Mouse (Mus musculus): ENCODE measurements around the gene Ssu72.
"Not testable (repeated sequence)": the region's sequence is repeated elsewhere in the genome, so short reads cannot be mapped to it uniquely, and the experiment has no call there.

Gene Ssu72

DNA sequence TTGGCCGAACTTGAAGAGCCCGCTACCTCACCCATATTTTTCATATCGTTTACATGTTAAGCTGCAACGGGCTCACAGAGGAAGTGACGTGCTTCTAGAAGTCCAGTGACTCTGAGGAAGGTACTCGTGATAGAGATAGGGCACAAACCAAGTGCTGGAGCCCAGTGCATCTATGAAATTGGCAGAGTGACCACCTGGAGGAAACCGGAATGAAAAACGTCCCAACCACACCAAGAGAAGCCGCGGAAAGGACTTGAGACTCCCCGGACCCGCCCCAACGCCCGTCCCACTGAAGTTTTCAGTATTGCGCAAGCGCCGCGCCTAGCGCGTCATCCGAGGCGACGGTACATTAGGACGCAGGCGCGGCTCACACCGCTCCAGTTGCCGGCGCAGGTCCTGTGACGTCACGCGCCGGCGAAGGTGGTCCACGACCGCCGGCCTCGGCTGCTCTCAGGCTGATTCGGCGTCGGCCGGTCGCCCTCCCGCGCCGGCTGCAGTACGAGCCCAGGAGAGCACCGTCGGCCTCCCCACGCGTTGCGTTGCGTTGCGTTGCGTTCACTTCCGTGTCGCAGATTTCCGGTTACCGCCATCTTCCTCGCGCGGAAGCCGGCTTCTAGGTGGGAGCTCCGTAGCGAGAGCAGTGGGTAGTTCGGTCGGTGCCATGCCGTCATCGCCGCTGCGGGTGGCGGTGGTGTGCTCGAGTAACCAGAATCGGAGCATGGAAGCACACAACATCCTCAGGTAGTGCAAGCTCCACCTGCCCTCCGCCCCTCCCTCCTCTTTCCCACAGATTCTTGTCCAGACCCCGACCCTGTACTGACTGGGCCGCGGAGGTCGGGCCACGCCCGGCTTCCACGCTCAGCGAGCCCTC, at the start of gene Ssu72:
TSS of gene Ssu72 (plus strand) at position 80 of the 871 bp plus-strand sequence.
- DNase-seq (ENCODE audit: low read depth, low spot score): peak; percentile 93

DNA sequence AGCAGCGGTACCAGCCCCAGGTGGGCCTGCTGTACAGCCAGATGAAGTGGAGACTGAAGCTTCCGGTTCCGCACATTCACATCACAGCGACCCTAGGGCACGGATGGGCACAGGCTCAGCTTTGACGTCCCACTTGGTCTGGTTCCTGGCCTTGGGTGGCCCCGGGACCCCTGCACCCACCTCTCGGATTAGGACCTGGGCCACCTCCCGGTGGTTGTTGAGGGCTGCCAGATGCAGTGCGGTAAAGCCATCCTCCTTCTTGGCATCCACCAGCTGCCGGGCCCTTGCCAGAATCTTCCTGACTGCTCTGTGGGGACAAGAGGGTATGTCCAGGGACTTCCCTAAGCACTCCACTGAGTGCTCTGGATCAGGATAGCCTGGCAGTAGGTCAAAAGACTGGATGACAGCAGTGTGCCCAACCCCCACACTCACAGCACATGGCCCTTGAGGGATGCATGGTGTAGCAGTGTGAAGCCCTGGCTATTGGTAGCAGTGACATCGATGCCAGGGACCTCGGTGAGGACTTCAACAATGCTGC, 48.3 kb upstream of the Ssu72 start:
- no peak for DNase-seq (ENCODE audit: low read depth, low spot score)

DNA sequence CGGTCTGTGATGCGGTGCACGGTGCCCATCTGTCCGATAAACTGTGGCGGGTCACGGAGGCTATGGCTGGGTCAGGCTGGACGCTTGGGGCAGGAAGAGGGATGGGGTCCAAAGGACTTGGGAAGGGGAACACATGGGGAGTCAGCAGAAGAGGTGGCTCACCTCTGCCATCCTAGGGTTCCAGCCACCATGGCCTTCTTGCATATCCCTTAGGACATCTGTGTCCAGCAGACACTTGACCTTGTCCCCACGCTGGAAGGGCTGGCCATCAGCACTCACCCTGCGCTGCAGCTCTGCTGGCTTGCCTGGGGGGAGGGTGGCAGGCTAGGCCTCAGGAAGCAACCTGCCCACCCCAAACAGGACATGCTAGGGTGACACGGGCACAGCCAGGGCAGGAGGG, 45.6 kb upstream of the Ssu72 start:
- DNase-seq (ENCODE audit: low read depth, low spot score): no peak

DNA sequence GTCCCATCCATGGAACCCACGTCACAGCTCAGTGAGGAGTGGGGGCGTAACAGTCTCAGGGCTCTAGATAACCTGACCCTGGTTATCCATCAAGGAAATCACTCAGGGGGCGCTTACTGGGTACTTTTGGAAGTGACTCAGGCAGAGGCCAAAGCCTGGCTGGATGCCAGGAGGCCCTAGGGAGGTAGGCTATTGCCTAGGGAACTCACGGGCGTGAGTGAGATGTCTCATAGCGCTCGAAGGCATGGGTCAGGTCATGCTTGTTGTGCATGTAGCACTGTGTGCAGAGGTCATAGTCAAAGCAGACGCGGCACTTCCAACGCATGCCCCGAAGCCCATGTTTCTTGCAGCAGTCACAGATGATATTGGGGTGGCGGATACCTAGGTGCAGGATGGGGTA, 44.0 kb upstream of the Ssu72 start:
- no peak for DNase-seq (ENCODE audit: low read depth, low spot score)

DNA sequence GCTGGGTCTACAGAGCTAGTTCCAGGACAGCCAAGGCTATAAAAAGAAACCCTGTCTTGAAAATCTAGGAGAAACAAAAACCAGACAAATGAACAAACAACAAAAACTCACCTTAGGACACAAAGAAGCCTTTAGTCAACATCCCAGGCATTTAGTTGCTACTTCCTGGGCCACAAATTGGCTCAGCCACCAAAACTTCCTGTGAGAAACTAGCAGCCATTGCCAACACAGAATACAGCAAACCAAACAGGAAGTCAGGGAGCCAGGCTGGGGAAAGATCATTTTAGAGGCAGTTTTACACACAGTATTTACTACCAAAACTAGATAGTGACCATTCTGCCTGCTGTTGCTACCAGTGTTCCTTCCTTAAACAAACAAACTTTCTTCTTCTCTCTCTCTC, 37.7 kb upstream of the Ssu72 start:
- no peak for DNase-seq (ENCODE audit: low read depth, low spot score)

DNA sequence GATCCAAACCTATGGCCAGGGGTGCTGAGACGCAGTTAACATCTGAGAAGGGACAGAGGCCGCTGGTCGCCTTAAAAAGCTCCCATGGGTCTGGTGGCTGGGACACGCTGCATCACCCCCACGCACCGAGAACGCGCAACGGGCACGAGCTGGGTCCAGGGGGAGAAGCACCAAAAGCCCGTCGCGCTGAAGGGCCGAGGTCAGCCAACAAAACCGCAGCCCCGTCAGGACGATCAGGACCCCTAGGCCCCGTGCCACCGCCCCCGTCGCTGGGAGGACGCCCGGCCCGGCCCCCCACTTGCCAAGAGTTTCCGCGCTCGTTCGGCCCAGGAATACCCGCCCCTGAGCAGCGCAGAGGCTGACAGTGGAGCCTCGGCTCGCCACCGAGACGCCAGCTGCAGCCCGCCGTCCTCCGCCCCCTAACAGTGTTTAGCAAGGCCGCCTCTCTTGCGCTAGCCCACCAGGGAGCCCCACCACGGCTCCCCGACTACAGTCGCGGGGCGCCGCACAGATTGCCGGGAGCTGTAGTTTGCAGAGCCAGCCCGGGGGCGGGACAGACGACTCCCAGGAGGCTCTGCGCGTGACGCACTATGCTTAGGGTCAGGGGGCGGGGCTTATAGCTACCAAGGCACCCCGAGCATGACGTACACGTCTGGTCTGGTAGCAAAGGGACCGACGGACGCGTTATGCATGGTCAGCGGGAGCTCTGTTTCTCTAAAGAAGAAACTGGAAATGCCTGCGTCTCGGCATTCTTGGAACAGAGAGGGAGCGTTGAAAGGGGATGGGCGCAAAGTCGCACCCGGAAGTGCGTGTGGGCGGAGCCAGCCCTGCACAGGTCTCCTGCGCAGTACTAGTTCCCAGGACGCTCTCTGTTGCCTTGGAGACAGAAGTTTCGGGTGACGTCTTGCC, 35.7 kb upstream of the Ssu72 start, which contains the start of gene Mib2:
TSS of gene Mib2 (minus strand) at position 510 of the 909 bp plus-strand sequence.
- peak; percentile 90 for DNase-seq (ENCODE audit: low read depth, low spot score)

DNA sequence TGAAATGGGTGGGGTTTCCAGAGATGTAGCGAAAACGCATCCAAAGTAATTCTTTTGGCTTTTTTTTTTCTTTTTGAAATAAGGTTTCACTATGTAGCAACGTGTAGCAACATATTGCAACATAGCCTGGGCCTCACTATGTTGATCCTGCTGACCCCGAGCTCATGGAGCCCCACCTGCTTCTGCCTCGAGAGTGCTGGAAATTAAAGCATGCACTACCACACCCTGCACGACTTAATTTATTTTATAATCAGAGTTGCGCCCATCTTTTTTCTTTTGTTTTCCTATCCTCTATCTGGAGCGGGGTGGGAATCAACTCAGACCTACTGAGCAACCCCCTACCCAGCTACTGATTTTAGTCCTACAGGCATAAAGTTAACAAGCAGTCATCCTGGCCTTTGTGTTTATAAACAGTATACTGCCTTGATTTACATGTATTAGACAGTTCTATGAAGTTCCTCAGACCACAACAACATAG, 35.0 kb upstream of the Ssu72 start:
- no peak for DNase-seq (ENCODE audit: low read depth, low spot score)

DNA sequence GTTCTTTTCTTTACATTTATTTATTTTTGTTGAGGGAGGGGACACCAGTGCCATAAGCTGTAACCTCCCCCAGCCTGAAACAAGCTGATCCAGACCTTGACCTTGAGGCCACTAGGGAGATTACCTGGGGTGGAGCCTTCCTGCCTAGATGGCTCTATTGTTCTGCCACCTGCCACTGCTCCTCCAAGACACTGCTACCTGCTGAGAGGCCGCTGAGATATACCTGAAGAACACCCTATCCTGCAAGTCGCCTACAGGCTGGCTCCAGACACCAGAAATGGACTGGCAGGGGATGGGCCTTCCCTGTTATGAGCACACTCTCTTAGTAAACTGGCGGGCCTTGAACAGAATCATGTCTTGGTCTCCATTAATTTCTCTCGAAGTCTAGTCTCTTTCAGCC, 34.4 kb upstream of the Ssu72 start:
- not testable (repeated sequence) for DNase-seq (ENCODE audit: low read depth, low spot score)

DNA sequence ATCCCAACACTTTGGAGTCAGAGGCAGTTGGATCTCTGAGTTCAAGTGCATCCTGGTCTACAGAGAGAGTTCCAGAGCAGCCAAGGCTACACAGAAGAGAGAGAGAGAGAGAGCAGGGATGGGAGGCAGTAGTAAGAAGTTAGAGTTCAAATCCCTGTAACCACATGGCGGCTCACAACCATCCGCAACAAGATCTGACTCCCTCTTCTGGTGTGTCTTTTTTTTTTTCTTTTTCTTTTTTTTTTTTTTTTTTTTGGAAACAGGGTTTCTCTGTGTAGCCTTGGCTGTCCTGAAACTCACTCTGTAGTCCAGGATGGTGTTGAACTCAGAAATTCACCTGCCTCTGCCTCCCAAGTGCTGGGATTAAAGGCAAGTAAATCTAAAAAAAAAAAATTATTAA, 32.5 kb upstream of the Ssu72 start:
- no peak for DNase-seq (ENCODE audit: low read depth, low spot score)

DNA sequence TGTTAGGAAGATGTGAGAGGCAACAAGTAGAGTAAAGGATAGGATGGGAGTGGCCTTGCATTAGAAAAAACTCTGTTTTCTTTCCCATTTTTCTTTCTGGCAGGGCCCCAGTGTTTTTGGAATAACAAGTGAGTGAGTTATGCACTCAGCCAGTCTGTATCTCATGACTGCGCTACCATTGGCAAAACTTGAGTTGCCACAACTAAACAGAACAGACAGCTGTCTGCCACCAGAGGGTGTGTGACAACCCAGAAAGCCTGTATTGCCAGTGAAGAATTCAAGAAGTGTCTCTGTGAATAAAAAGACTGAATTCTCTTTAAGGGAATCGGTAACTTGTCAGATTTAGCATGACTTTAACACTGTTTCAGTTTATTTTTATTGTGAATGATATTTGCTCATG, 28.6 kb upstream of the Ssu72 start:
- DNase-seq (ENCODE audit: low read depth, low spot score): no peak

DNA sequence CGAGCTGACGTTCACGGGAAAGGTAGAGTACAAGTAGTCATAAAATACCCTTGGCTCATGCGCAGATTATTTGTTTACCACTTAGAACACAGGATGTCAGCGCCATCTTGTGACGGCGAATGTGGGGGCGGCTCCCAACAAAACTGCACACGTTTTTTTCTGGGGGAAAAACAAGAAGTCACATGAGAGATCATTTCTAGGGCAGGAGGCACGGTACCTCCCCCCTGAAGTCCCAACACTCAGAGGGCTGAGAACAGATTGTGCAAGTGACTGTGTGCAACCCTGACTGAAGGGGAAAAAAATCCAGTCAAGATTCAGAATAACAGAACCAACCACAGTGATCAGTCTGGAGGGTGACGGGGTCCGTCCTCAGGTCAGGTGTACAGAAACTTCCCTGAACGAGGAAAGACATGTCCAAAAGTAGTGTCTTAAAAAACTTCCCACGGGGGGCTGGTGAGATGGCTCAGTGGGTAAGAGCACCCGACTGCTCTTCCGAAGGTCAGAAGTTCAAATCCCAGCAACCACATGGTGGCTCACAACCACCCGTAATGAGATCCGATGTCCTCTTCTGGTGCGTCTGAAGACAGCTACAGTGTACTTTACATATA, 20.8 kb upstream of the Ssu72 start:
- DNase-seq (ENCODE audit: low read depth, low spot score): not testable (repeated sequence)

DNA sequence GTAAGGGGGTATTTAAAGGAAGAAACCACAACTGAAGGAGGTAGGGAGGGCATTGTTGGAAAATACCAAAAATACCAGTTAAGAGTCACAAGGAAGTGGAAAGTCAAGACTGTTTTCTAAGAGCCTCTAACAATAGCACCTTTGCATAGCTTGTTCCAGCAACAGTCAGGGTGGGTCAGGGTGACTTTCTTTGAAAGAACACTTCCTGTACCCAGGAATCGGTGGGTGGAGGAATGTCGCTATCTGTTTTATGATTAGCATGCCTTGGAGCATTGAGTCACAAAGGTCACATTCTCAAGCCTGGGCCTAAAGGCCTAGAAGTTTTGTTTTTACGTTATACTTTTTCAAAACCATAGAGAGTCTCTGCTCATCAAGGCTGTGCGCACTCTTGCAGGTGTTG, 16.8 kb upstream of the Ssu72 start:
- not testable (repeated sequence) for DNase-seq (ENCODE audit: low read depth, low spot score)

DNA sequence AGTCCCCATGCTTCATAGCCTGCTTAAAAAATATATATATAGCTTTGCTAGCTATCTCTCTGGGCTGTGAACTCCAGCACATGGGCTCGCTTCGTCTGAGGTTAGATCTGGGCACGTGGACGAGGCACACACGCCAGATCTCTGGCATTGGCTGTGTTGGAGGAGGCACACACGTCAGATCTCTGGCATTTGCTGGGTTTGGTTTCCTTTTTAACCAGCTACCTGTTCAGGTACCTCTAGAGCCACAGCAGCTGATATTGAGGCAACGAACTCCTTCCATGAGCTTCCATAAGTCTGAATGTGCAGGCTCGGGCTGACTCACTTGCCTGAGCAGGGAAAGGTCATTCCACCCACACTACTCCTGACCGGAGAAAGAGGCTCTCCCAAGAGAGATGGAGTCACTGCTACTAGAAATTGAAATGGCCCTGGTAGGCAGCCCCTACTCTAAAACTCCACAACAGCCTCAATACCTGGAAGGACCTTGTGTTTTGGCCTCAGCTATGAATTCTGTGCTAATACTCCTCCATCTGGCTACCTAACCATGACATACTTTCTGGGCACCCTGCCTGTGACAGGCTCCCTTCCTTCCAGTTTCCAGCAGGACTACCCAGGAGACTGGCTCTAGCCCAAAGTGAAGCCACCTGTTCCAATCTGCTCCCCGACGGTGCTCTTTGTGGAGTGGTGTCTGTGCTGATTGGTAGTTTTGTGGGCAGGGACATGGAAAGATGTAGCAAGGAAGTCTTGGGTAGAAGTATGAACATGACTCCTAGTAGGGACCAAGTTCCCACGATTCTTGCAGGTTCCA, 13.8 kb upstream of the Ssu72 start:
- DNase-seq (ENCODE audit: low read depth, low spot score): no peak

DNA sequence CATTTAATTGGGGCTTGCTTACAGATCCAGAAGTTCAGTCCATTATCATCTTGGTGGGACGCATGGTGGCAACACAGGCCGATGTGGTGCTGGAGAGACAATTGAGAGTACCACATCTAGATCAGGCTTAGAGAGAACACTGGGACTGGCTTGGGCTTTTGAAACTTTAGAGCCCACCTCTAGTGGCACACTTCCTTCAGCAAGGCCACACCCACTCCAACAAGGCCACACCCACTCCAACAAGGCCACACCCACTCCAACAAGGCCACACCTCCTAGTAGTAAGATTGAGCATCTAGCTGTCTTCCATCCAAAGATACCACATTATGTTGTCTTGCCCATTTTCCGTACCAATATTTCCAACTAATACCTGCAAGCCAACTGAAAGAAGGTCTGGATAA, 12.2 kb upstream of the Ssu72 start:
- DNase-seq (ENCODE audit: low read depth, low spot score): no peak

DNA sequence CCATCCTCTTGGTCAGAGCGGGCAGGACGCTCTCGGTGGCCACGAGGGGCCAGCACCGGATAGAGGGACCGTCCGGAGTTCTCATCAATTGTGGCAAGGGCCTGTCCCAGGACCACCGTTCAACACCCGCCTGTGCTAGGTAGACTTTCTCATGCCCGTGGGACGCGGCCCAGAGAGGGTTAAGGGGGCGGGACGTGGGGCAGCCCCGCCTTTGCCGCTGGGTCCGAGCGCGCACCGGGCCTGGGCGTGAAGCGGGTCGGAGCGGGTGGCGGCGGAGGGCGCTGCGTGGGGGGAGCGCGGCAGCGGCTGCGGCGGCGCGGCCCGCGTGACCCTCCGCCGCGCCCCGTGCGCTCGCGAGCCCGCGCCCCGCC, 10.5 kb upstream of the Ssu72 start, which contains the start of gene Fndc10:
TSS of gene Fndc10 (plus strand) at position 232 of the 371 bp plus-strand sequence.
- DNase-seq (ENCODE audit: low read depth, low spot score): no peak

DNA sequence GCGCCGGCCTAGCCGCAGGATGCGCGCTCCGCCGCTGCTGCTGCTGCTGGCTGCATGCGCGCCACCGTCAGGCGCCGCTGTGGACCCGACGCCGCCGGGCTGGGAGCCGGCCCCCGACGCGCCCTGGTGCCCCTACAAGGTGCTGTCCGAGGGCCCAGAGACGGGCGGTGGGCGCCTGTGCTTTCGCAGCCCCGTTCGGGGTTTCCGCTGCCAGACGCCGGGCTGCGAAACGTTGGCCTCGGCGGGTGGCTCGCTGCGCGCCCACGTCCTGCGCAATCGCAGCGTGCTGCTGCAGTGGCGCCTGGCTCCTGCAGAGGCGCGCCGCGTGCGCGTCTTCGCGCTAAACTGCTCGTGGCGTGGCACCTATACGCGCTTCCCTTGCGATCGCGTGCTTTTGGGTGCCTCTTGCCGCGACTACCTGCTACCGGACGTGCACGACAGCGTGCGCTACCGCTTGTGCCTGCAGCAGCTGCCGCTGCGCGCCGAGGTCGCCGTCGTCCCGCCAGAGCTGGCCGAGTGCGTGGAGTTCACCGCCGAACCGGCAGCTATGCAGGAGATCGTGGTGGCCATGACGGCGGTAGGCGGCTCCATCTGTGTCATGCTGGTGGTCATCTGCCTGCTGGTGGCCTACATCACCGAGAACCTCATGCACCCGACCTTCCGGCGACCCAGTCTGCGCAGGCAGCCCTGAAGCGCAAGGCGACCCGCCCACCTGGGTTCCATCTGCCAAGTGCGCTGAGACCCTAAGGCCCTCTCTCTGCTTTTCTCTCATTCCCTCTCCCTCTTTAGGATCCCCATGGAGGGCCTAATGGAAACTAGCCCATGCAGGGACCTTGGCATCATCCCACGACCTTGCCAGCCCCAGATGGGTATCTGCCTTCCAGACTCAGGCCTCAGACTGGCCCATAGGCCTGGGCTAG, 9.9 kb upstream of the Ssu72 start:
- no peak for DNase-seq (ENCODE audit: low read depth, low spot score)

DNA sequence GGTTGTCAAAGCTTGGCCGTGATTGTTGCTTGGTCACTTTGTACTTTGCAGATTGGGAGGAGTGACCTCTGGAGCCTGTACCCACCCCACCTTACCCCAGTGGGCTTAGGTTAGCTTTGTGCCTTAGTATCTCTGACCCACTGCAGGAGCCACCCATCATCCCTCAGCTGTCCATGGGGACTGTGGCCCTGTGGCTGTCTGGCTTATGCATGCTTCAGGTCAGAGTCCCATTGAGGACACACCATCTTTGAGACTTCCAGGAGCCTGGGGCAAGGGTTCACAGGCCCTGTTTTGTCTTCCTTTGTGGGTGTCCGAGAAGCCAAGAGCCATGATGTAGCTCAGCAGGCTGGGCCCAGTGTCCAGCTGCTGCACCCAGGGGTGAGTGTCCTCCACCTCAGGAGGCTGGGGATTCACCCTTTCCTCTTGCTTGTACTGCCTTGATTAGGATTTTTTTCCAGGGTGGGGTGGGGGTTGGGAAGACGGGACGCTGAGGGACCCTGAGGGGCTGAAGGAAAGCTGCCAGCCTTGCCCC, 9.0 kb upstream of the Ssu72 start:
- no peak for DNase-seq (ENCODE audit: low read depth, low spot score)

DNA sequence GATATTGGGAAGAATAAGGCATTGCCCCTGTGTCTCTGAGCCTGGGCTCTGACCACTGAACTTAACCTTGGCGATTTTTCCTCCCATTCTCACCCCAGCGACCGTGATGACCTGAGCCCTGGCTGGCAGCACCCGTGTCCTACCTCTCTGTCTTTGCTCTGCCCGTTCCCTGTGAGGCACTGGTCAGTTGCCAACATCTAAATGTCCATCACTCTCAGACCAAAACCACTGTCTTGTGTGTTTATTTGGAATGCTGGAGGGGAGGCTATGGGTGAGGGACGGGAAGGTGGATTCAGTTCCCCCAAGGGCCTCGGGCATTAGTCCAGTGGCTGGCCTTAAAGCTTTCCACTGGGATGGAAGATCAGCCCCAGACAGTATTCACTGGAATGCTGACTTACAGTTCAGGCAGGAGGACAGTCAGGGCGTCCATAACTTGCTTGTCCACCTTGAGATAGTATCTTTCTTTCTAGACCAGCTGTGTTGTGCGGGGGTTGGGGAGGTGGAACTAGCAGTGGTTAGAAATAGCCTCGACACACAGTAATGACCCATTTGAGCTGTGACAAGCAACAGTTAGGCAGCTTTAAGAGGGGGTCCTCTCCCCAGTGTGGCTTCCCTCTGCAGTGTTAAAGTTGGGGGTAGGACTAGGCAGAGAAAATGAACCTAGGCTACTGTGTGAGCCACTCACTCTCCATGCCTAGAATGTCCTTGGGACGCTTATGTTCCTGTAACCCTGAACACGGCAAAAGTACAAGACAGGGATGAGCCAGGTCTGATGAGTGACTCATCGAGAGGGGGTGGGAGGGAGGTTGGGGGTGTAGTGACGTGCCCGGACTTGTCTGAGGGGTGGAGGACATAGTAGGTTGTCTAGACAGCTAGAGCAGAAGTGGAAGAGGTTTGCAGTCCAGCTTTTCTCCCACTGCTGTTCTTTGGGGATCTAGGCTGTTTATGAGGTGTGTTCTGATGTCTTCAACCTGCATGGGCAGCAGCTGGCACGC, 8.0 kb upstream of the Ssu72 start:
- no peak for DNase-seq (ENCODE audit: low read depth, low spot score)

All from skeletal muscle tissue, adult 2 months (tissue).